Mouse (Mus musculus): ENCODE results near the gene Col15a1.

DNA sequence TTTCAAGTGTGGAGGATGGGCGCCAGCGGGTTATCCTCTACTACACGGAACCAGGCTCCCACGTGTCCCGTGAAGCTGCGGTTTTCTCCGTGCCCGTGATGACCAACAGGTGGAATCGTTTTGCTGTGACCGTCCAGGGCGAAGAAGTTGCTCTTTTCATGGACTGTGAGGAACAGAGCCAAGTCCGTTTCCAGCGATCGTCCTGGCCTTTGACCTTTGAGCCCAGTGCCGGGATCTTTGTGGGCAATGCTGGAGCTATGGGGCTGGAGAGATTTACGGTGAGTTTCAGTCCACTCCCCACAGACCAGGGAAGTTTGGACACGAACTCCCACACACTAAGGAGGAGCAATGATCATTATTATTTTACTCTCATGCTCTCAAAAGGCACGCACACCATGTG lies 37.7 kb downstream of the Col15a1 start:
- TF ChIP-seq EP300 (IDR thresholded peaks at IDR 0.05; ENCODE audit: low read depth) (no peak), CTCF (IDR thresholded peaks at IDR 0.05; ENCODE audit: low read depth) (no peak)
